Mouse (Mus musculus) ZHBTc4 (cell line): ENCODE data around the gene Cpb1.

Experiments used
- DNase-seq: peaks from one replicate; pipeline ENCODE4 v3.0.0-alpha.2; 2011; ENCODE audit warnings: low read depth, low spot score

Gene Cpb1

DNA sequence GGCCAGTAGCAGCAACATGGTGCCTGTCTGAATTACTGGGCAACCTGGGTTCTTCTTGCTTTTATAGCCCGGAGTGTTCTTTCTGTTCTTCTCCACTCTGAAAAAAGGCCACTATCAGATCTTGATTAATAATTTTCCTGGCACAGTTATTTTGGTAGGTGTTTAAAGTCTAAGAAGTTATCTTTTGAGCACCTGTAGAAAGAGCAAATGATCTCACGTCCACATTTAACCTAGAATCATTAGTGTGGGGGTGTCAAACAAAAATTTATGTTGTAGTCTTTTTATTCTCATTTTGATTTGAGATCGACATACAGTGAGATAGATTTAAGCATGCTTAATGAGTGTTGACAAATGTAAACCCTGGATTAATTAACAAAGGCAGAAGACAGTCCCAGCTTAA is at the start of gene Cpb1:
TSS of gene Cpb1 (minus strand) at position 101 of the 400 bp plus-strand sequence.
- no peak for DNase-seq

DNA sequence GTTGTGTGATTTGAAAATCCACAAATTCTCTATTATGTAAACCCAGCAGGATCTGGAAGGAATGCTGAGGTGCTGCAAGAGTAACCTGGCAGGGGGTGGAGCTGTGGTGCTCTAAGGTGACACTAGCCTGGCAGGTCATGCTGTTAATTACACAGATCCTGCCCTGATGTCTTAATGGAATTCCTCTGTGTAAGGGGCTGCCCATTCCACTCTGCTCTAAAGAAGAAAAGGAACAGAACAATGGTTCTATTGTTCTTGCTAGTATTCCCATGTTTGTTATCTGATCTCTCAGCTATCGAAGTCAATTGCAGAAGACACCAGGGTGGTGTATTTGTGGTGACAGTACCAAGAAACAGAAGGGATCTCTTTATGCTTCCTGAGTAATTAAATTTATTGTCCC is 41.7 kb upstream of the Cpb1 start:
- DNase-seq: peak; percentile 36

DNA sequence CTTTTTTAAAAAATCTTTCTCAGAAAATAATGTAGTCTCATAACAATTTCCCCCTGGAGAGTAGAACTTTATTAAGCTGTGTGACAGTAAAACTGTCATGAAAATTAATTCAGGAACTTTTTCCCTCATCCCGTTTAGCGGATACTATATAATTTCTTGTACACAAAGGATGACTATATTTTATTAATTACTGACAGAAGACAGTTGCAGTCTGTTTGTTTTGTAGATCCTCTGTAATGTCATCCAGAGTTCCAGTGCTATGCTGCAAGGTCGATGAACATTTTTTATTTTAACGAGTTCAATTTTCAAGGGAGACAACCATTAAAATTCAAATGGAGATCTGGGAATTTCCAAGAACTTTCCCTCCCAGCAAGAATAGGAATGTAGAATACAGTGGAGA is 33.6 kb upstream of the Cpb1 start:
- no peak for DNase-seq

DNA sequence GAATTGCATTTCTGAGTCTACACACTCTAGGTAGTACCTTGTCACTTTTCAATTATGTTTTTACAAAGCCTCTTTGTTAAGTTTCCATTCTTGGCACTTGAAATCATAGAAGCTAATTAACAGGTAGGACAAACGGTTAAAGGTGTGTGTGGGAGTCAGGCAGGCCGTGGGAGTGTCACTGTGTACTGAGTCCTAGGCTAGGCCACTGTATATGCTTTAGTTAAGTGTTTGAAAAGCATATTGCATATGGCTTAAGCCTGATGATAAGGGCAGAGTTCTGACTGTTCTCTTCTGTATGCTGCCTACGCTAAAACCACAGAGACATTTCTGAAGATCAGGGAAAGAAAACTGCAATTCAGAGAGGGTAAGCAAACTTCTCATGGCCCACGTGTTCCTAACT is 31.7 kb upstream of the Cpb1 start:
- no peak for DNase-seq

DNA sequence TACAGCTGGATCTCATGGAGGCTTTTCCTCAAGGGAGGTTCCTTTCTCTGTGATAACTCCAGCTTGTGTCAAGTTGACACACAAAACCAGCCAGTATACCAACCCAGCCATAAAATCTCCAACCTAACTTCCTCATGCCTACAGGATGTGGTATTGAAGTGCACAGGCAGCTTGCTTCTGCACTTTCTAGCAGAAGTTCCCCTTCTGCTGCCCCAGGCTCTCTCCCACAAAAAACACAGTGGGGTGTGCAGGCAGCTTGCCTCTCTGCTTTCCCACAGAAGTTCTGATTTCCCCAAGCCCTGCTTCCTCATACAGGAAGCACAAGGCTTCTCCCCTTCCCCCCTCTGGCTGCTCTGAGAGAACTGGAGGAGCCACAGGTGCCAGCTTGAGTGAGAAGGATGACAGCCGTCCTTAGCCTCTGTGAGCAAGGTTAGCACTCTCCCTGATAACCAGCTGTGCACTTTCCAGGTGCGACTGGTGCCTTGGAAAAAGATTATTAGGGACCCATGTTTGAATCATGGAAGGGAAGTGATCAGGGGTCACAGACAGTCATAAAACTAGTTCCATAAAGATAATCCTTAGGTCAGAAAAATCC is 29.3 kb upstream of the Cpb1 start:
- no peak for DNase-seq

DNA sequence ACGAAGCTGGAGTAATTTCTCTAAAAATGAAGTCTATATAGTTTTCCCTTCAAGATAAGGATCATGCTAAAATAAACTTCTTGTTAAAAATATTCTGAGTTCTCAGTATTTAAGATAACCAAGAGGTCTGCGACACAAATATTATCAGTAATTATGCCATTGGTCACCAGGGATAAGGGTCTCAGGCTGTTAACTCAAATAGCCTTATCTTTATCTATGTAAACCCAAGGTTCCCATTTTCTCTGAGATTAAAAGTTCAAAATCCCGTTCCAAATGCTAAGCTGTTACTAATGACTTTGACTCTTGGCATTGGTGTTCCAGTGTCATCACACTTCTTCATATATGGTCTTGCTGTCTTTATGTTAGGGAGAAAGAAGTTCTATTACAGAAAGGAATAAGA is 20.0 kb upstream of the Cpb1 start:
- DNase-seq: no peak

DNA sequence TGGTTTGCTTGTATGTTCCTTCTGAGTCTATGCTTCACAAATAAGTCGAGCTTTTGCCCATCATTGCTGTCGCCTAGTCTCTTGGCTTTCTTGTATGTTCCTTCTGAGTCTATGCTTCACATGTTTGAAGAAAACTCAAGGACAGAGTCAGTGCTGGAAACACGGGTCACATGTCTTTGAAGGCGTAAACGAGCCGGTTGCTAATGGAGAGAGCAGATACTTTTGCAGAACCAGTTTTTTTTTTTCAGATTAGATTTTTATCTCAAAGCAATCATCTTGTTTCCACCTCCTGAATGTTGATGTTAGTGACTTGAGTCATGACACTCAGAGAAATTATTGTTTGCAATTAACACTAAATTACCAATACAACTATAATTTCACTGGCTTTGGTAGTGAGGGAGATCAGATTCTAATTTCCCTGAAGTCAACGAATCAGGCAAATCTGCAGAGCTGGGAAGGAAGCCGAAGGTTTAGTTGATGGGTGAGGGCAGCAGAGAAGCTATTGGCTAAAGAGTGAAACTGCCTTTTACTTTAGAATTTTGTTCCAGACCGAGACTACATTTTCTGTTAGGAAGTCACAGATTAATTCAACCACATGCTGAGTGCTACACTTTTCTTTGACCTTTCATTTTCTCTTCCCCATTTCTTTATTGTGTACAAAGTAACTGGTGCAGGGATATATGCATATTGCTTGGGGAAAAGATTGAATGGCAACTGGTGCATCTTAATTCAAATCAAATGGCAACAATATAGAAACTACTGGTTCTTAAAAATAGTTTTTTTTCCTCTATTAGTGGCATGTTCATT is 19.2 kb upstream of the Cpb1 start:
- no peak for DNase-seq

DNA sequence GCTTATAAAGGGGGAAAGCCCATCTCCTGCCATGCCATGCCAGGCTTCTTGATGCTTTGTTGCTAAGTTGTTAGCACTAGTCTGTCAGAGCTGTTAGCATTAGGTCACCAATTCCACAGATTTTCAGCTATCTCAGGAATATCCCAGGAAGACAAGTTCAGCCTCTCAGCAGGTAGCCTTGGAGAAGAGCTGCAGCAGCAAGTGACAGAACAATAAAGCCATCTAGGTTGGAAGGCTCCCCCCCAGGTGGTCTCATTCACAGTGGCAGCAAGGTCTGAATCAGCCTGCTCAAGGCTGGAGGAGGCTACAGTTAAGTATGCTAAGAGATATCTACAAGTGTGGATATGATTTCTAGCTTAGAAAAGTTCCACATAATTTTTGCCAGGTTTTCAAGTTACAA is 15.8 kb upstream of the Cpb1 start:
- peak; percentile 66 for DNase-seq

DNA sequence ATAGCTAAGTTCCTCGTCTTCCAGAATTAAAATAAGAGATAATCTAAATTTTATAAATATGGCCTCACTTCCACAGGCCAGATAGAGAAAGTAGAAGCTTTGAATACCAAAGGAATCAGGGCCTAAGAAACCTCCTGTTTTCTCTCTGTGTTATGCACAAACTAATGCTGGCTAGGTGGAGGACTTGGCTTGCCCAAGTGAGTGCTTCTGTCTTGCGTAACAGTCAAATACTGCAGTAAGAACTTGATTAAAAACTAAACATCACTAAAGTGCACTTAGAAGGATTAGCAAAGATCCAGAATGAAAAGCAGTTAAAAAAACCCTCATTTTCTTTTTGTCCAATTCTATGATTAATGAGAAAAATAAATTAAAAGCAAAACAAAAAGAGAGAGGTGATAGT is 13.2 kb upstream of the Cpb1 start:
- no peak for DNase-seq

DNA sequence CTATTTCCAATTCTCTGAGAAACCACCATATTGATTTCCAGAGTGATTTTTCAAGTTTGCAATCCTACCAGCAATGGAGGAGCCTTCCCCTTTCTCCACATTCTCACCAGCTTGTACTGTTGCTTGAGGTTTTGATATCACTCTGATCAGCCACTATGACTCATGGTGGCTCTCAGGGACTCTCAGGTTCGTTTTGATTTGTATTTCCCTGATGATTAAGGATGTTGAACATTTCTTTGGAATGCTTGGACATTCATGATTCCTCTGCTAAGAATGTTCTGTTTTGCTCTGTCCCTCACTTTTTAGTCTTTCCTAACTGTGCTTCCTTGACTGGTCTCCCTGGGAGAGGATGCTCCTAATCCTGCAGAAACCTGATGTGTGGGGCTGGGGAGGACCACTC is 6.3 kb upstream of the Cpb1 start:
- DNase-seq: no peak

DNA sequence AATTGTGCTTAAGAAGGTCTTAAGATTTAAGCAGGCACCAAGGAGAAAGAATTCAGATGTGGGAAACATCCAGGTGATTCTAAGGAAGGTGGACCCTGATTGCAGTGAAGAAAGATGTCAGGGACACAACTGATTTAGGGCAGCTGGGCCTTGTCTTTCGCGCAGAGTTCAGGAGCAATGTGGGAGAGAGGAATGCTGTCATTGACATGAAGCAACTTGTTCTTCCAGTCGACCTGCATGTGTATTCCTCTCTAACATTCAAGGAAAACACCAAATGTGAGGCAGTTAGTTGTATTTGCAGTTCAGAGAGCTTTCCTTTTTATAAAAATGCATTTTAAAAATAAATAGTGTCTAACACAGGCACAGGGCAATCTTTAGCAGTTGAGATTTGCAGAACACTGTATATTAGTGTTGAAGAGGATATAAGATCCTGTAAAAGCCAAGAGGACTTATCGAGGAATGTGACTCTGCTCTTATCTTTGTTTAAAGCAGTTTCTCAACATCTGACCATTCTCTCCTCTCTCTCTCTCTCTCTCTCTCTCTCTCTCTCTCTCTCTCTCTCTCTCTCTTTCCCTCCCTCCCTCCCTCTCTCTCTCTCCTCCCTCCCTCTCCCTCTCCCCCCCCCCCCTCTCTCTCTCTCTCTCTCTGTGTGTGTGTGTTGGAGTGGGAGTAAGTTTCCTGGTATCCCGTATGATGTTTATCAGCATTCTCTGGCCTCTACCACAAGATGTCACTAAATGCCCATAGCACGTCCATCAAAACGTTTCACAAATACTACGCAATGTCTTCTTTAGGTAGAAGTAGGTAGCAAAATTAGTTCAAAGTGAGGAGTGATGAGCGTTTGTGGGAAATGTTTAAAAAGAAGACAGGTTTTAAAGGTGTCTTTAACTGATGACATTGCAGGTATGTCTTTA is 20.7 kb downstream of the Cpb1 start:
- peak; percentile 3 for DNase-seq

DNA sequence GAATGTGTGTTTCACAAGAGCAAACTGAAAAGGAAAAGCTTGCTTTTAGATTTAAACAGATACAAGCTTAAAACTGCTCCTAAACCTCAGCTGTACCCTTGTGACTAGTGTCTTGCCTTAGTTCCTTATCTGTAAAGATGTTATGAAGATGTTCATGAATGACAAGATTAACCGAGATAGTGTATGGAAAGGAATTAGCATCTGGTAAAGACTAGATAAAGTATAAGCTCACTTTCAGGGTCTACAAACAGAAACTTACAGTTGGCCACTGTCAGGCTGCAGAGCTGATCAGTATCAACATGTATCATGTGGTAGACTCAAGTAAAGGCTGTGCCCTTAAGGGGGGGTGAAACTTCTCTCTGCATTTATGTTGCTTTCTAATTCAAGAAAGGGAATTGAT is 31.6 kb downstream of the Cpb1 start:
- no peak for DNase-seq

DNA sequence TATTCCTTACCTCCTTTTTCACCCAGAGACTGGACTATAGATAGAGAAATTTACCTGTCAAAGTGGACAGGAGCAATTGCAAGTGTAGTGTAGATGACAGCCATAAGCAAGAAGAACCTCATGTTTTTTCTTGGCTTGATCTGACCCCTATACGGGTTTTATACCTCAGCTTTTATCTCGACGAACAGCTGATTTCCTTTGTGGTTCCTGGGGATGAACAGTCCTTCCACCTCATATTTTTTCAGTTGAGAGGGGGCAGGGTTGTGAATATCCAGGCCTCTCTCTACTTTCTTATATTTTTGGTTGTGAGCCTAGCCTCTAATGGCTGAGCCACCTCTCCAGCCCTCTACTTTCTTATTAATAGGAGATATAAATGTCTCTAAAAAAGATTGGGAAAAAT is 33.5 kb downstream of the Cpb1 start, which contains the start of gene Cpa3:
TSS of gene Cpa3 (minus strand) at position 132 of the 400 bp plus-strand sequence.
- DNase-seq: no peak

DNA sequence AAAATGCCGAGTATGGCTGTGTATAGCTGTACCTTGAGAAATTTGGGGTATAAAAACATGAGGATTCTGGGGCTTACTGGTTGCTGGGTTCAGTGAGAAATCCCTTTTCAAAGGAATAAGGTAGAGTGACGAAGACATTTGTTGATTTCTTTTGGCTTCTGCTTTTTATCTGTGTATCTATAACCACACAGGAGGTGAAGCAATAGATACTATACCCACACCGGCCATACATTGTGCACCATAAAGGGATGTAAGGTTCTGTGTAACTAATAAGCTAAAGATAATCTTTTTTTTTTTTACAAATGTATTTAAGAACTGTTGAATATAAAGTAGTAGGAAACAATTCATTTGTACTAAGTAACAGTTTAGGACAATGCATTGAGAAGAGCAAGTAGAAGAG is 35.8 kb downstream of the Cpb1 start:
- DNase-seq: no peak

DNA sequence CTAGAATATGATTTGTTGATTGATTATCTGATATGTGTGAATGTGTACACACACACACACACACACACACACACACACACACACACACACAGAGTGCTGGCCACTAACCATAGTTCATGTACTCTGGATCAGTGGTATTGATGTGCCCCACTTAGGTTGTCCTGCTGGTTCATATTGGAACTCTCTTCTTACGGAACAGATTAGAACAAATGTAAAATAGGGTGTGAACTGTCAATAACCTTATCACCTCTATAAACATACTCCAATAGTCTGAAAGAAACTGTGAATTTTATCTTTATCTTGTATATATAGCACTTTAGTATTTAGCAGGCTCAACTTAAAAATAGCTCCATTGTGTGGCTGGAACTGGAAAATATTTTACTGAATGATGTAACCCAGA is 38.6 kb downstream of the Cpb1 start:
- no peak for DNase-seq

DNA sequence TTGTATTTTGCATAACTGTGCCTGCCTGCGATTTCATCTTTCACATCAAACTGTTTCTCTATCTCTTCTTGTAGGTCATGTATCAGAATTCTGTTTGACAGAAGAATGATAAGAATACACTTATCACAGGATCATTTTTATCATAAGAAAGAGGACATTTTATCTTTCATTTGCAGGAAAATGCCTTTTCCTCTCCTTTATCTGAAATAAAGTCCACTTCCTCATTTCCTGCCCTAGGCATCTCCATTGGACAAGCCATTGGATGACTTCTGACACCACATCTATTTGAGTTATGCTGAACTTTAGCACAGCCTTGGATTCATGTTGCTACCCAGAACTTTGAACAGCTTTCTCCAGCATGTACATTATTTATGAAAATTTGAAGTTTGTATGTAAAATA is 46.5 kb downstream of the Cpb1 start:
- no peak for DNase-seq

DNA sequence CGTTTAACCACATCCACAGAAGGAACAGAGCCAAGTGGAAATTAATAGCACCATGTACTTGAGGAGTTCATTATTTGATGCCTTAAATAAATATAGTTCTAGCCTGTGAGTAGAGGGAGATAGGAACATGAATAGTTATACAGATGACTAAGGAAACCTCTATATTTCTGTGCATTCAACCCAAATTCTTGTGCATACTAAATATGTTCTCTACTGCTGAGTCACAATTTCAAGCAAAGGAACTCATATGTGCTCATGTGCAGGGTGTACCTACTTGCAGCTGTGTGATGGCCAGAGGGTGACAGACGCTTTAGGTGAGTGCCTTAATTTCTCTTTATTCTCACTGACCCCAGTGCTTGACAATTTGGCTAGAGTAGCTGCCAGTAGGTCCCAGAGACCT is 50.1 kb downstream of the Cpb1 start:
- DNase-seq: no peak

DNA sequence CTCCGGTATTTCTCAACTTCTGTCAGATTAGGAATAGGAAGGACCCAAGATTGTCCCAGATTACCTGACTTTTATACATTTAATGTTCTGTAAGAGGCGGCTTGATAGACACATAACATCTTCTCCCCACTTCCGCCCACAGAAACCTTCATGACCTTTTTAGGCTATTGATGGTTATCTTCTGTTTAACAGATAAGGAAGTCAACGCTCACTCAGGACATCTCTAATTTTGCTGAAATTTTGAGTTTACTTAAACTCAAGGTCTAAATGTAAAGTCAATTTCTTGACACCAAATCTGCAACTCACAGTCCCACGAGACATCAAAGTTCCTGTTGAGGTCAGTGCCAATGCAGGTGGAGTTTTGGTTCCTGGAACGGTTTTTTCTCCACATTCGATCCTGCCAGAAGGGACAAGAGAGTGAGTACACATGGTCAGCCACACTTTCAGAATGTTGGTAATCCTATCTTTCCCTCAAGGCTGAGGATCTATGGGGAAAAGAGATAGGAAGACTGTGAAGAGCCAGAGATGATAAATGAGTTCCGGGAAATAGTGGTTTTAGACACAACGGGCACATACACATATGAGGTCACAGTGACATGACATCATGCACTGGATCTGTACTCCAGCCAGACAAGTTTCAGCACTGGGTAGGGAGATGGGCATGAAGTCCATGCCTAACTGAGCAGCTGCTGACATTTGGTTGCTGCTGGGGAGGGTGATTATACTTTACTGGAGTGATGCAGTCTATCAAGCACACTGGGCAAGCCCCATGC is 52.4 kb downstream of the Cpb1 start:
- no peak for DNase-seq

DNA sequence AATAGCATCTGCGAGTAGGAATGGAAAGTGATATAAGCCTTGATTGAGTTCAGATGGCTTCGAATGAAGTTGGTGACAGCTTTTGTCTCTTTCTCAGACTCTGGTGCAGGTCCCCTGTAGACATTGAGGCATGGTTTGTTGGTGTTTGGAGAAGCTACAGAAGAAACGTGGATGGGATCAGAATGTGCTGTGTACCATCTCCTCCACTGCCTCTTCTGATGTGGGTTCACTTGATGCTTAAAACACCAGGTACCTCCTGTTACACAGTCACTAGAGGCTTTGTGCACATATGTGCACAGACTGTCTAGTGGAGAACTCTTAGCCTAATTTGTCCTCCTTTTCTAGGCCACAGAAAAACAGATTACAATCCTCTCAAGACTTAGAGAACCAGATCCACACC is 53.4 kb downstream of the Cpb1 start:
- no peak for DNase-seq

DNA sequence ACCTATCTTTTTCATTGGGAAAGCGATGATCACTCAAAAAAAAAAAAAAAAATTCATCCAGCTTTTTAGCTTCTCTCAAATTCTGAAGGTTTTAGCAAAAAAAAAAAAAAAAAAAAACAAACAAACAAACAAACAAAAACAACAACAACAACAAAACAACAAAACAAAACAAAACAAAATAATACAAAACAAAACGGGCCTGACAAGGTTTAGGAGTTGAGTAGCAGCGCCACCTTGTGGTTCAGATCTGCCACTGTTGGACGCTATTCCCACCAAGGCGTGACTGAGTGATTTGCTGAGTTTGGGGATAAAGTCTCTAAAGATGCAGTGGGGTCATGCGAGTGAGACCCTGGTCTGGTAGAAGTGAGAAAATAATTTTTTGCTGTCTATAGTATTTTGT is 76.7 kb downstream of the Cpb1 start:
- peak; percentile 71 for DNase-seq
